Mouse (Mus musculus) bone marrow, adult 2 months (tissue): ENCODE measurements at regions not wholly inside any gene's neighbourhood (a gene's known extent, or its start where the extent isn't known, plus 50 kb on each side); places are given as distances from the start of the nearest gene placed in this dataset.

Source experiments
- CTCF ChIP-seq: fragments of 200-500 bp; IDR thresholded peaks from 2 replicates; pipeline ENCODE4 v1.5.1; 2011; ENCODE audit warnings: low read length, control low read depth; ENCODE audit not compliant: control insufficient read depth, insufficient read depth
- POLR2A ChIP-seq: fragments of 200-500 bp; IDR thresholded peaks from 2 replicates; pipeline ENCODE4 v1.6.1; 2011; ENCODE audit warnings: low read depth, mild to moderate bottlenecking, control low read depth, low read length, borderline replicate concordance; ENCODE audit not compliant: control insufficient read depth

GRCm38 (mm10) chr7:125349606-125350005, 94.9 kb upstream of the Kdm8 start:
- TF ChIP-seq CTCF (no peak), POLR2A (no peak)
